12 mouse cellular contexts compared by ENCODE assay signal in the genomic region with DNA sequence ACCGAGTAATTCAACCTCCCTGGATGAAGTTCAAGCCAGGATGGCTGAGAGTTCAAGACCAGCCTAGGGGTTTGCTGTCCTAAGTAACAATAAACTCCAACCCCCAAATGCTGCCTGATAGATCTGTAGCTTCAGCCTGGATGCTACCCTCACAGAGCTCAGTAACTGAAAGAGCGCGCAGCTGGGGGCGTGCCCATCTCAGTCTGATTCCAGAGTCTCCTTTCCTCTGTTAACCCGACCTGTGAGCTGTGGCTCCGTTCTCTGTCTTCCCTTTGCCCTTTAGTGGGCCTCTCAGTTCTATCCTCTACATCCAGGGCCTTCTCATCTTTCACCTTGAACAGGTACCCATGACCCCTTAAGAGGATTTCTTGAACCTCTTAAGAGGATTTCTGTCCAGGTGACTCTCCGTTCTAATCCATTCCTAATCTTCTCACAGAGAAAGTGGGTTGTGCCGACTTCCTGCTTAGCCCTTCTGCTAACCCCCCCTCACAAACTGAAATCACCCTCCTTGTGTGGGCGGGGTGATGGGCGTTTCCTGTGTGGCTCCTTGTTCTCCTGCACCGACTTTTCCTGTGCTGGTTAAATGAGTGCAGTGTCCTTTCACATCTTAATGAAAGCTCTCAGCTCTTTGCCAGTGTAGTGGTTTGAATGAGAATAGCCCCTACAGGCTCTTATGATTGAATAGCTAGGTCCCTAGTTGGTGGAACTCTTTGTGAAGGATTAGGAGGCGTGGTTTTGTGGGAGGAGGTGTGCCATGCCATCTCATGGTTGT. TPM values are rescaled to one million over a fixed set of nuclear protein-coding genes. Genes with fewer than 3 reads are reported as not detected.
DNase-seq lines count a peak whose midpoint lies in the region; ATAC-seq and TF ChIP-seq lines count a peak whose summit lies in the region.
"Had no signal": no experiment of that assay in that cellular context is flagged by ENCODE, and none has a peak within 500 bp of the region (broad histone marks: within the 10 kb centered on the region; RNA-seq: fewer than 3 reads in every experiment).

No protein-coding gene starts in this region.

- no peaks in the 10 kb centered on the region for H3K4me1 ChIP-seq in intestine, postnatal 0 days (replicated peaks; ENCODE audit: control insufficient read depth, insufficient read depth, low read length)
- H3K4me1 ChIP-seq in hindbrain, postnatal 0 days (ENCODE audit: insufficient read depth, low read length): no peaks in the 10 kb centered on the region
- H3K4me1 ChIP-seq in hindbrain, embryonic 12.5 days: peaks cover 6% of the 10 kb centered on the region; the same call in 1 of the 2 replicates
- H3K4me1 ChIP-seq in neural tube, embryonic 15.5 days: peaks cover 5% of the 10 kb centered on the region; the same call in 1 of the 2 replicates

- peak; percentile 77 for ATAC-seq in common myeloid progenitor, adult 5-6 weeks (replicated peaks; ENCODE audit: low read depth, poor library complexity, severe bottlenecking)
- 0 out of 2 replicates have a peak, but pooled peaks have one; percentile 27 for ATAC-seq in intestine, postnatal 0 days
- ATAC-seq in hindbrain, postnatal 0 days: no peak
- ATAC-seq in hindbrain, embryonic 12.5 days (ENCODE audit: low FRiP score): no peak
- no peak for ATAC-seq in neural tube, embryonic 15.5 days (ENCODE audit: low FRiP score)

- no peak overlapping the region for H3K9ac ChIP-seq in intestine, postnatal 0 days (ENCODE audit: low read depth, low read length)
- H3K9ac ChIP-seq in hindbrain, postnatal 0 days (replicated peaks; ENCODE audit: low read length): no peak overlapping the region
- H3K9ac ChIP-seq in hindbrain, embryonic 12.5 days: no peak overlapping the region
- no peak overlapping the region for H3K9ac ChIP-seq in neural tube, embryonic 15.5 days (replicated peaks)

- no peaks in the 10 kb centered on the region for H3K27me3 ChIP-seq in intestine, postnatal 0 days (replicated peaks; ENCODE audit: control insufficient read depth, insufficient read depth, low read length)
- H3K27me3 ChIP-seq in hindbrain, postnatal 0 days (ENCODE audit: insufficient read depth, low read length): no peaks in the 10 kb centered on the region; the same call in 1 of the 2 replicates
- H3K27me3 ChIP-seq in hindbrain, embryonic 12.5 days: 0 out of 2 replicates have a peak, but pooled peaks cover 3% of the 10 kb centered on the region
- no peaks in the 10 kb centered on the region for H3K27me3 ChIP-seq in neural tube, embryonic 15.5 days (replicated peaks)

- WGBS in intestine, postnatal 0 days: 43% methylated on average over 12 of the region's 12 CpGs
- 68% methylated on average over 12 of the region's 12 CpGs for WGBS in hindbrain, postnatal 0 days
- WGBS in hindbrain, embryonic 12.5 days: 67% methylated on average over 12 of the region's 12 CpGs
- WGBS in neural tube, embryonic 15.5 days: 71% methylated on average over 12 of the region's 12 CpGs

- no peak overlapping the region for H3K27ac ChIP-seq in intestine, postnatal 0 days (ENCODE audit: low read depth, low read length)
- no peak overlapping the region for H3K27ac ChIP-seq in hindbrain, postnatal 0 days
- H3K27ac ChIP-seq in hindbrain, embryonic 12.5 days: no peak overlapping the region
- H3K27ac ChIP-seq in neural tube, embryonic 15.5 days (replicated peaks): no peak overlapping the region

- TF ChIP-seq CTCF in intestine, postnatal 0 days (IDR thresholded peaks at IDR 0.05; ENCODE audit: low read depth): no peak
- TF ChIP-seq CTCF in hindbrain, postnatal 0 days (IDR thresholded peaks at IDR 0.05; ENCODE audit: low read depth): no peak

- H3K9me3 ChIP-seq in intestine, postnatal 0 days (ENCODE audit: control insufficient read depth): no peaks in the 10 kb centered on the region
- no peaks in the 10 kb centered on the region for H3K9me3 ChIP-seq in hindbrain, postnatal 0 days (ENCODE audit: low read length)
- no peaks in the 10 kb centered on the region for H3K9me3 ChIP-seq in hindbrain, embryonic 12.5 days (replicated peaks)
- H3K9me3 ChIP-seq in neural tube, embryonic 15.5 days (replicated peaks): no peaks in the 10 kb centered on the region

- no peak overlapping the region for H3K4me3 ChIP-seq in intestine, postnatal 0 days (ENCODE audit: low read depth, low read length)
- H3K4me3 ChIP-seq in hindbrain, postnatal 0 days (ENCODE audit: low read length): no peak overlapping the region
- no peak overlapping the region for H3K4me3 ChIP-seq in hindbrain, embryonic 12.5 days
- no peak overlapping the region for H3K4me3 ChIP-seq in neural tube, embryonic 15.5 days (replicated peaks)
- H3K4me3 ChIP-seq: megakaryocyte, embryonic 14.5 days had no signal

- H3K4me2 ChIP-seq in intestine, postnatal 0 days (replicated peaks; ENCODE audit: low read depth): no peak overlapping the region
- H3K4me2 ChIP-seq in hindbrain, postnatal 0 days (ENCODE audit: low read depth, low read length): no peak overlapping the region
- no peak overlapping the region for H3K4me2 ChIP-seq in hindbrain, embryonic 12.5 days (replicated peaks)
- no peak overlapping the region for H3K4me2 ChIP-seq in neural tube, embryonic 15.5 days

- peak; percentile 22 to 67 for DNase-seq in CD8-positive naive resting alpha-beta T cell, adult 2 months (ENCODE audit: low read depth in 2 of 2, low spot score in 2 of 2)
- peak; percentile 58 to 75 for DNase-seq in thymus, adult 18-20 months
- no peak for DNase-seq in hindbrain, postnatal 0 days (ENCODE audit: low spot score)
- DNase-seq in embryo, embryonic 10 days (ENCODE audit: low spot score): no peak
- DNase-seq: cerebellum, adult 9-11 months; heart, postnatal 4 days; kidney, postnatal 14 days had no signal

- no peaks in the 10 kb centered on the region for H3K36me3 ChIP-seq in intestine, postnatal 0 days (ENCODE audit: control insufficient read depth, insufficient read depth)
- no peaks in the 10 kb centered on the region for H3K36me3 ChIP-seq in hindbrain, postnatal 0 days (ENCODE audit: insufficient read depth, low read length)
- H3K36me3 ChIP-seq in hindbrain, embryonic 12.5 days: no peaks in the 10 kb centered on the region
- H3K36me3 ChIP-seq in neural tube, embryonic 15.5 days: no peaks in the 10 kb centered on the region

RNA-seq across cellular contexts. Expression of a gene that starts 51.6 kb away (rescaled TPM):
- 11.8 and 14.1 TPM in 2 replicates for total RNA-seq in common myeloid progenitor, adult 5-6 weeks (2017)
- 0.98 and 1.5 TPM in 2 replicates for polyA plus RNA-seq in intestine, postnatal 0 days (2015; fragmentation: Nextera tagmentation; extraction: Ambion mirVana)
- total RNA-seq in hindbrain, postnatal 0 days (2014; rRNA removed): 4.7 and 5.1 TPM in 2 replicates
- 0.47 and 0.61 TPM in 2 replicates for polyA plus RNA-seq in hindbrain, postnatal 0 days (2015; fragmentation: Nextera tagmentation; extraction: Ambion mirVana)
- 1.4 and 2.0 TPM in 2 replicates for polyA plus RNA-seq in hindbrain, embryonic 12.5 days (2016; fragmentation: Nextera tagmentation; extraction: Ambion mirVana)
- 0.37 and 0.57 TPM in 2 replicates for polyA plus RNA-seq in neural tube, embryonic 15.5 days (2015; fragmentation: Nextera tagmentation; extraction: Ambion mirVana)

Comparison
In these comparisons a context has a peak if more than half of its experiments do, and no peak if none do; other contexts are left out.
1. DNase-seq: peak in CD8-positive naive resting alpha-beta T cell, adult 2 months (2 of 2) and thymus, adult 18-20 months (2 of 2); none in hindbrain, postnatal 0 days (single experiment) and embryo, embryonic 10 days (single experiment).
2. ATAC-seq: peak in common myeloid progenitor, adult 5-6 weeks (single experiment) and intestine, postnatal 0 days (single experiment); none in hindbrain, postnatal 0 days (single experiment), hindbrain, embryonic 12.5 days (single experiment) and neural tube, embryonic 15.5 days (single experiment).